Mouse (Mus musculus): Measurements from ENCODE around the gene Cntn2.

GRCm38 (mm10) chr1:132476575-132476927 lies 66.5 kb downstream of the Cntn2 start:
- TF ChIP-seq POLR2A (IDR thresholded peaks at IDR 0.05; ENCODE audit: low read depth, low read length) (no peak), CTCF (conservative IDR thresholded peaks at IDR 0.05; ENCODE audit: insufficient read depth, insufficient read length, low read depth, low read length) (no peak)
